Mouse (Mus musculus) erythroblast, embryonic 14.5 days (primary cell): Measurements from ENCODE around the gene Igsf9.

Experiments used
- GATA1 ChIP-seq: IDR thresholded peaks from 2 replicates; pipeline ENCODE4 v1.6.1; 2012; ENCODE audit warnings: low read length, inconsistent platforms, mixed read lengths
- TAL1 ChIP-seq: IDR thresholded peaks from 3 replicates; pipeline ENCODE4 v1.6.1; 2012; ENCODE audit warnings: low read length, inconsistent platforms, mixed read lengths

GRCm38 (mm10) chr1:172484671-172485070 lies 3.1 kb downstream of the Igsf9 start:
- no peak for TF ChIP-seq GATA1
- TF ChIP-seq TAL1 = no peak
